ENCODE assay signal across 10 mouse cellular contexts in the genomic region with DNA sequence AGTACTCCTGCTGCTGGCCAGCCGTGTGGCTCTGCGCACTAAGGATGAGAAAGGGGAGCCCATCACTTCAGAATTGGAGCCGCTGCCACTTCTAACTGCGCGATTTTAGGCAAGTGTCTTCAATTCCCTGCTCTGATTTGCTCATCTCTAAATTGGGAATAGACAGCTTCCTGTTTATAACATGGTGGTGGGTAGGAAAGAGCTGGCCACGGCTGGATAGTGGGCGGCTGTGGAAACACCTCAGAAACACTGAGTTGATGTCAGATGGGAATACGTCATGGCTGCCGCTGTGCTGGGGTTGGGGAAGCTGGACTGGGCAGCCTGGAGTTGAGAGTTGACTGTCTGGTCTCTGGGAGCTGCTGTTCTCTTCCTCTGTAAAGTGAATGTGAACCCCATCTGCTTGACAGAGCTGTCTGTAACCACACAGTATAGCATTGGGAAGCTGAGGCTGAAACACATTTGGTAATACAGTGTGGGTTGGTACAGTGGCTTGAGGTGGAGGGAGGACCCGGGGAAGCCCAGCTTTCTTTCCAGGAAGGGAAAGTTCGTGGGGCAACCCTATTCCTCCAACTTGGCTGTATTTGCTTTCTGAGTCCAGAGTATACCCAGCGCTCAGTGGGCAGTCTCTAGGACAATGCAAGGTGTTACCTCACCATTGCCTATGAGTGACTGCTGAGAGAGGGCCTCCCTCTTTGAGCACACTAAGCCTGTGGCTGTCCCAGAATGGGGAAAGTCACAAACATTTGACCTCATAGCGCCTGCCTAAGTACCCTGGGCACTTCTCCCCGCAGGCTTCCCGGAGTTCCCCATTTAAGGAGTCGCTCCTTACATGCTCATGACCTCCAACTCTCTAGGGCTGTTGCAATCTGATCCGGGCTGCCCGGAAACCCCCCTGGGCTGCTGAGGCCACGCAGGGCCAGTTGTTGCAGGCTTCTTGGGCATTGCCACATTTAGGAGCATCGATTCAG.
A peak's percentile ranks its signal among the peaks of the same experiment; 100 is the strongest.
DNase-seq lines count a peak whose midpoint lies in the region; ATAC-seq and TF ChIP-seq lines count a peak whose summit lies in the region.
"Had no signal": no experiment of that assay in that cellular context is flagged by ENCODE, and none has a peak within 500 bp of the region (broad histone marks: within the 10 kb centered on the region; RNA-seq: fewer than 3 reads in every experiment).

No protein-coding gene starts in this region.

- H3K4me3 ChIP-seq in cortical plate, adult 2 months (ENCODE audit: insufficient read depth, low read length), result no peak overlapping the region
- H3K4me3 ChIP-seq: embryonic facial prominence, embryonic 12.5 days had no signal

- no peak for ATAC-seq in megakaryocyte-erythroid progenitor cell, adult 5-6 weeks (replicated peaks; ENCODE audit: low FRiP score, low TSS enrichment, poor library complexity, severe bottlenecking)

- peak; percentile 81 for DNase-seq in gastrocnemius, adult 18-20 months (ENCODE audit: low spot score)
- no peak for DNase-seq in gastrocnemius, postnatal 4 days (ENCODE audit: low spot score in 2 of 2)
- peak; percentile 35 to 56 for DNase-seq in heart, postnatal 10 days
- DNase-seq in lung, postnatal 10 days, result peak; percentile 72
- DNase-seq in ovary, postnatal 36 days (ENCODE audit: low spot score), result no peak
- no peak for DNase-seq in thymus, postnatal 0 days (ENCODE audit: low spot score)

- intact Hi-C loops in heart, postnatal 10 days (cut with DNase I), result loop anchor here (5.0 kb wide), 1 partner anchor 121 kb away; no protein-coding TSS in a partner anchor

- H3K4me1 ChIP-seq in cortical plate, adult 2 months (ENCODE audit: control insufficient read depth, insufficient read depth, low read length), result peaks cover 38% of the 10 kb centered on the region

- peak overlapping the region; percentile 68 for H3K27ac ChIP-seq in cortical plate, adult 2 months (ENCODE audit: insufficient read depth, low read length)
- H3K27ac ChIP-seq: embryonic facial prominence, embryonic 12.5 days; liver, embryonic 14.5 days had no signal

- no peak for TF ChIP-seq POLR2A in cortical plate, adult 2 months (IDR thresholded peaks at IDR 0.05; ENCODE audit: extremely low read depth, insufficient read depth, low read length)

- TF ChIP-seq CTCF in cortical plate, adult 2 months (IDR thresholded peaks at IDR 0.05; ENCODE audit: extremely low read depth, insufficient read depth, low read length), result no peak

Comparison
In these comparisons a context has a peak if more than half of its experiments do, and no peak if none do; other contexts are left out.
1. DNase-seq: peak in gastrocnemius, adult 18-20 months (single experiment), heart, postnatal 10 days (2 of 2) and lung, postnatal 10 days (single experiment); none in gastrocnemius, postnatal 4 days (0 of 2), ovary, postnatal 36 days (single experiment) and thymus, postnatal 0 days (single experiment).